Mouse (Mus musculus): ENCODE results near the gene Limd2. TPM values are rescaled to one million over a fixed set of nuclear protein-coding genes. Genes with fewer than 3 reads are reported as not detected.
"Not testable (repeated sequence)": the region's sequence is repeated elsewhere in the genome, so short reads cannot be mapped to it uniquely, and the experiment has no call there.

Limd2 gene
- polyA plus RNA-seq, 1 experiment from 2014 or later, result 240 TPM

DNA sequence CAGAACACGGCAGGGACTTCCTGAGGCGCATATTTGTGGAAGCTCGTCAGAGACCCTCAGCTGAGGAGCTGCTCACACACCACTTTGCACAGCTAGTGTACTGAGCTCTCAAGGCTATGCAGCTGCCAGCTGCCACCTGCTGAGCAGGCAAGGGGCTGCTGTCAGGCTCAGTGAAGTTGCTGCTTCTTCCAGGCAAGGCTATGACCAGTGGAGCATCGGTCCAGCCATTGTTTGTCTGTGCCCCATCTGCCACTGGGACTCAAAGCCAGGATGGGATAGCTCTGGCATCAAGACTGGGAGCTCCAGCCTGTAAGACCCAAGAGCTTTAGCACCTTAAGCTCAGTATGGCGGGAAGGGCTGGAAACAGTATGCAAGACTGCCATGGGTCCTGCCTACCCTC, 6.6 kb downstream of the Limd2 start:
- H3K36me3 ChIP-seq (ENCODE audit: control insufficient read depth, insufficient read depth, low read length), result peaks cover 86% of the 10 kb centered on the region
- no peak overlapping the region for H3K4me2 ChIP-seq (ENCODE audit: low read length)
- no peaks in the 10 kb centered on the region for H3K9me3 ChIP-seq (replicated peaks; ENCODE audit: control insufficient read depth, low read length)
- no peak overlapping the region for H3K9ac ChIP-seq (ENCODE audit: low read length)
- H3K27ac ChIP-seq (ENCODE audit: low read depth, low read length), result no peak overlapping the region
- H3K4me1 ChIP-seq (ENCODE audit: control insufficient read depth, insufficient read depth, low read length), result peaks cover 8% of the 10 kb centered on the region
- no peak overlapping the region for H3K4me3 ChIP-seq (ENCODE audit: low read depth, low read length)
- no peak for DNase-seq (ENCODE audit: low spot score)
- H3K27me3 ChIP-seq (replicated peaks; ENCODE audit: control insufficient read depth, insufficient read depth, low read length), result no peaks in the 10 kb centered on the region
- ATAC-seq, result no peak
- WGBS, result 84% methylated on average over 5 of the region's 5 CpGs

GRCm38 (mm10) chr11:106152132-106152531, 8.5 kb downstream of the Limd2 start:
- DNase-seq (ENCODE audit: low spot score) (no peak), ATAC-seq (no peak)
- peaks cover 94% of the 10 kb centered on the region for H3K36me3 ChIP-seq (ENCODE audit: control insufficient read depth, insufficient read depth, low read length)
- H3K27me3 ChIP-seq (replicated peaks; ENCODE audit: control insufficient read depth, insufficient read depth, low read length), result no peaks in the 10 kb centered on the region
- H3K27ac ChIP-seq (ENCODE audit: low read depth, low read length), result no peak overlapping the region
- H3K4me3 ChIP-seq (ENCODE audit: low read depth, low read length), result no peak overlapping the region
- no peaks in the 10 kb centered on the region for H3K4me1 ChIP-seq (ENCODE audit: control insufficient read depth, insufficient read depth, low read length)
- WGBS, result 84% methylated on average over 8 of the region's 8 CpGs
- no peaks in the 10 kb centered on the region for H3K9me3 ChIP-seq (replicated peaks; ENCODE audit: control insufficient read depth, low read length)
- H3K9ac ChIP-seq (ENCODE audit: low read length), result no peak overlapping the region
- H3K4me2 ChIP-seq (ENCODE audit: low read length), result no peak overlapping the region

GRCm38 (mm10) chr11:106151219-106151618, 9.4 kb downstream of the Limd2 start:
- no peak for DNase-seq (ENCODE audit: low spot score)

GRCm38 (mm10) chr11:106134580-106135528, 25.8 kb downstream of the Limd2 start:
- ATAC-seq, result no peak
- H3K27me3 ChIP-seq (replicated peaks; ENCODE audit: control insufficient read depth, insufficient read depth, low read length), result no peaks in the 10 kb centered on the region
- H3K9ac ChIP-seq (ENCODE audit: low read length), result peak overlapping the region; percentile 29; the same call in 1 of the 2 replicates
- peak overlapping the region; percentile 79 for H3K27ac ChIP-seq (ENCODE audit: low read depth, low read length)
- peak; percentile 59 for DNase-seq (ENCODE audit: low spot score)
- WGBS, result 47% methylated on average over 8 of the region's 8 CpGs
- no peaks in the 10 kb centered on the region for H3K9me3 ChIP-seq (replicated peaks; ENCODE audit: control insufficient read depth, low read length)
- no peak overlapping the region for H3K4me2 ChIP-seq (ENCODE audit: low read length)
- H3K4me3 ChIP-seq (ENCODE audit: low read depth, low read length), result no peak overlapping the region
- peaks cover 17% of the 10 kb centered on the region; the same call in 1 of the 2 replicates for H3K36me3 ChIP-seq (ENCODE audit: control insufficient read depth, insufficient read depth, low read length)
- no peaks in the 10 kb centered on the region for H3K4me1 ChIP-seq (ENCODE audit: control insufficient read depth, insufficient read depth, low read length)

More at GRCm38 (mm10) chr11:106151219-106151618, 9.4 kb downstream of the Limd2 start:
- H3K27ac ChIP-seq (ENCODE audit: low read depth, low read length), result no peak overlapping the region
- H3K4me1 ChIP-seq (ENCODE audit: control insufficient read depth, insufficient read depth, low read length), result no peaks in the 10 kb centered on the region
- no peak for ATAC-seq
- no peak overlapping the region for H3K9ac ChIP-seq (ENCODE audit: low read length)
- no peak overlapping the region for H3K4me2 ChIP-seq (ENCODE audit: low read length)
- peaks cover 84% of the 10 kb centered on the region for H3K36me3 ChIP-seq (ENCODE audit: control insufficient read depth, insufficient read depth, low read length)
- H3K4me3 ChIP-seq (ENCODE audit: low read depth, low read length), result no peak overlapping the region
- WGBS, result 95% methylated on average over 3 of the region's 3 CpGs
- no peaks in the 10 kb centered on the region for H3K27me3 ChIP-seq (replicated peaks; ENCODE audit: control insufficient read depth, insufficient read depth, low read length)
- no peaks in the 10 kb centered on the region for H3K9me3 ChIP-seq (replicated peaks; ENCODE audit: control insufficient read depth, low read length)

DNA sequence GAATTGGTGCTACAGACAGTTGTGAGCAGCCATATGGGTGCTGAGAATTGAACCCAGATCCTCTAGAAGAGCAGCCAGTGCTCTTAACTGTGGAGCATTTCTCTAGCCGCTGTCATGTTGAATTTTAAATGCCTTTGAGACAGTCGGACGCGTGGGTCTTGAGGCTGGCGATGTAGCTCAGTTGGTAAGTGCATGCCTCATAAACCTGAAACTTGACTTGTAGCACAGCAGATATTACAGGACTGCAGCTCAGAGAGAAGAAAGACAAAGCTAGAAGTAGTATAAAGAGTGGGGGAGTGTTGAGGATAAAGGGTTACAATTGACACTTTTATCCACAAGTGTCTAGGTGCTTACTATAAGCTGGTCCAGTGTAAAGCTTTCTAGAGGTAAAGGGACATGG, 28.1 kb downstream of the Limd2 start:
- H3K4me1 ChIP-seq (ENCODE audit: control insufficient read depth, insufficient read depth, low read length), result no peaks in the 10 kb centered on the region
- no peaks in the 10 kb centered on the region for H3K27me3 ChIP-seq (replicated peaks; ENCODE audit: control insufficient read depth, insufficient read depth, low read length)
- ATAC-seq (no peak), DNase-seq (ENCODE audit: low spot score) (no peak)
- no peak overlapping the region for H3K9ac ChIP-seq (ENCODE audit: low read length)
- H3K36me3 ChIP-seq (ENCODE audit: control insufficient read depth, insufficient read depth, low read length), result peaks cover 29% of the 10 kb centered on the region
- no peak overlapping the region for H3K27ac ChIP-seq (ENCODE audit: low read depth, low read length)
- no peak overlapping the region for H3K4me3 ChIP-seq (ENCODE audit: low read depth, low read length)
- H3K4me2 ChIP-seq (ENCODE audit: low read length), result no peak overlapping the region
- WGBS, result 92% methylated on average over 5 of the region's 5 CpGs
- H3K9me3 ChIP-seq (replicated peaks; ENCODE audit: control insufficient read depth, low read length), result no peaks in the 10 kb centered on the region

DNA sequence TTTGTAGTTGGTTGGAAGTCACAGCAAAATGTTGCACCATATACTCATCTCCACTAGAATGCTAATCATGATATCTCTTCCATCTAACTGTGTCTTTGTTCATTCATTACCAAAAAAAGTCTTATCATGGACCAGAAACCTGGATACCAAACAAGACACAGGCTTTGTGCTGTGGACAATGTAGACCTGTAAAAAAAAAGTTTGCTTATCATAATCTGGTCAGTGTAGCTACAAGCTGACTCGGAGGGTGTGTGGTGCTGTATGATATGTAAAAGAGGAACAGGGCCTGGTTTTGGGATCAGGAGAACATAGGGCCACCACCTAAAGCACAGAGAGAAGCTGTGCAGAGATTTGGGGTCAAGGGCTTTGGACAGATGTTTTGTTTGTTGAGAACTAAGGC, 31.2 kb downstream of the Limd2 start:
- Histone ChIP-seq H3K36me3 (ENCODE audit: control insufficient read depth, insufficient read depth, low read length) (peaks cover 27% of the 10 kb centered on the region), H3K27ac (ENCODE audit: low read depth, low read length) (no peak overlapping the region), H3K27me3 (replicated peaks; ENCODE audit: control insufficient read depth, insufficient read depth, low read length) (no peaks in the 10 kb centered on the region), H3K4me2 (ENCODE audit: low read length) (no peak overlapping the region), H3K4me1 (ENCODE audit: control insufficient read depth, insufficient read depth, low read length) (no peaks in the 10 kb centered on the region), H3K4me3 (ENCODE audit: low read depth, low read length) (no peak overlapping the region), H3K9ac (ENCODE audit: low read length) (no peak overlapping the region), H3K9me3 (replicated peaks; ENCODE audit: control insufficient read depth, low read length) (no peaks in the 10 kb centered on the region)
- 92% methylated on average over 1 of the region's 1 CpGs for WGBS
- DNase-seq (ENCODE audit: low spot score) (no peak), ATAC-seq (no peak)

- H3K9me3 ChIP-seq (replicated peaks; ENCODE audit: control insufficient read depth, low read length); H3K9ac ChIP-seq (ENCODE audit: low read length); H3K27ac ChIP-seq (ENCODE audit: low read depth, low read length); ATAC-seq; DNase-seq (ENCODE audit: low spot score); H3K27me3 ChIP-seq (replicated peaks; ENCODE audit: control insufficient read depth, insufficient read depth, low read length); H3K4me2 ChIP-seq (ENCODE audit: low read length); H3K4me1 ChIP-seq (ENCODE audit: control insufficient read depth, insufficient read depth, low read length); H3K4me3 ChIP-seq (ENCODE audit: low read depth, low read length): not testable (repeated sequence)
- 95% methylated on average over 4 of the region's 6 CpGs for WGBS
- H3K36me3 ChIP-seq (ENCODE audit: control insufficient read depth, insufficient read depth, low read length), result peaks cover 37% of the 10 kb centered on the region
Measured at GRCm38 (mm10) chr11:106126727-106127373, 33.8 kb downstream of the Limd2 start.

DNA sequence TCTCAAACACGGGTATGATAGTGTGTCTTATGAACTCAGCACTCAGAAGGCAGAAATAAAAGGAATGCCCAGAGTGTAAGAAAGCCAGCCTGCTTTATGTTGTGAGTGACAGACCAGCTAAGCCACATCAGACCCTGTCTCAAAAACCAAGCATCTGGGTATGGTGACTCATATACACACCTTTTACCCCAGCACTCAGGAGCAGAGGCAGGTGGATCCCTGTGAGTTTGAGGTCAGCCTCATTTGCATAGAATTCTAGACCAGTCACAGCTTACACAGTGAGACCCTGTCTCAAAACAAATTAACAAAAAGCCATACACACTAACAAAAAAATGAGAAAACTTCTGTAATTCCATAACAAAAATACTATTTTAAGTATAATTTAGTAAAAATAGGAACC, 34.8 kb downstream of the Limd2 start:
- H3K27me3 ChIP-seq (replicated peaks; ENCODE audit: control insufficient read depth, insufficient read depth, low read length), result no peaks in the 10 kb centered on the region
- no peaks in the 10 kb centered on the region for H3K9me3 ChIP-seq (replicated peaks; ENCODE audit: control insufficient read depth, low read length)
- peaks cover 43% of the 10 kb centered on the region for H3K36me3 ChIP-seq (ENCODE audit: control insufficient read depth, insufficient read depth, low read length)
- H3K4me2 ChIP-seq (ENCODE audit: low read length), result no peak overlapping the region
- H3K9ac ChIP-seq (ENCODE audit: low read length), result no peak overlapping the region
- DNase-seq (ENCODE audit: low spot score) (no peak), ATAC-seq (no peak)
- no peaks in the 10 kb centered on the region for H3K4me1 ChIP-seq (ENCODE audit: control insufficient read depth, insufficient read depth, low read length)
- WGBS, result 71% methylated on average over 1 of the region's 1 CpGs
- no peak overlapping the region for H3K4me3 ChIP-seq (ENCODE audit: low read depth, low read length)
- no peak overlapping the region for H3K27ac ChIP-seq (ENCODE audit: low read depth, low read length)

GRCm38 (mm10) chr11:106124784-106125183, 35.9 kb downstream of the Limd2 start:
- 83% methylated on average over 4 of the region's 4 CpGs for WGBS
- ATAC-seq, result no peak
- H3K27me3 ChIP-seq (replicated peaks; ENCODE audit: control insufficient read depth, insufficient read depth, low read length), result no peaks in the 10 kb centered on the region
- H3K9me3 ChIP-seq (replicated peaks; ENCODE audit: control insufficient read depth, low read length), result no peaks in the 10 kb centered on the region
- H3K4me3 ChIP-seq (ENCODE audit: low read depth, low read length), result no peak overlapping the region
- H3K9ac ChIP-seq (ENCODE audit: low read length), result no peak overlapping the region
- H3K4me1 ChIP-seq (ENCODE audit: control insufficient read depth, insufficient read depth, low read length), result no peaks in the 10 kb centered on the region
- DNase-seq (ENCODE audit: low spot score), result no peak
- H3K27ac ChIP-seq (ENCODE audit: low read depth, low read length), result no peak overlapping the region
- H3K36me3 ChIP-seq (ENCODE audit: control insufficient read depth, insufficient read depth, low read length), result peaks cover 44% of the 10 kb centered on the region
- H3K4me2 ChIP-seq (ENCODE audit: low read length), result no peak overlapping the region
